Mouse (Mus musculus) limb, embryonic 12.5 days (tissue): Measurements from ENCODE around the gene Mcrip1. TPM values are rescaled to one million over a fixed set of nuclear protein-coding genes. Genes with fewer than 3 reads are reported as not detected.

ENCODE experiments used
- ATAC-seq: fragments of 200-750 bp; cut with Nextera tagmentation; 2 replicates; pipeline ENCODE4 v1.8.0; 2017; ENCODE audit warnings: low read depth, moderate TSS enrichment; ENCODE audit not compliant: insufficient number of reproducible peaks, insufficient read depth, low FRiP score, low TSS enrichment
- H3K27ac ChIP-seq: fragments of 300-500 bp; sonication (generic); 2 replicates; pipeline ENCODE4 v1.5.1; 2016; ENCODE audit warnings: mild to moderate bottlenecking, moderate library complexity
- H3K27me3 ChIP-seq: fragments of 300-500 bp; sonication (generic); 2 replicates; pipeline ENCODE4 v1.6.1; 2016; ENCODE audit warnings: mild to moderate bottlenecking, moderate library complexity
- H3K36me3 ChIP-seq: fragments of 300-500 bp; sonication (generic); 2 replicates; pipeline ENCODE4 v1.6.1; 2016; ENCODE audit warnings: mild to moderate bottlenecking, moderate library complexity
- H3K4me1 ChIP-seq: fragments of 300-500 bp; sonication (generic); replicated peaks from 2 replicates; pipeline ENCODE4 v1.6.1; 2016
- H3K4me2 ChIP-seq: fragments of 300-500 bp; sonication (generic); 2 replicates; pipeline ENCODE4 v1.6.1; 2016; ENCODE audit warnings: mild to moderate bottlenecking, moderate library complexity
- H3K4me3 ChIP-seq: fragments of 300-500 bp; sonication (generic); replicated peaks from 2 replicates; pipeline ENCODE4 v1.5.1; 2016; ENCODE audit warnings: mild to moderate bottlenecking
- H3K9ac ChIP-seq: fragments of 300-500 bp; sonication (generic); replicated peaks from 2 replicates; pipeline ENCODE4 v1.6.1; 2016; ENCODE audit warnings: mild to moderate bottlenecking, moderate library complexity
- H3K9me3 ChIP-seq: fragments of 300-500 bp; sonication (generic); 2 replicates; pipeline ENCODE4 v1.6.1; 2016; ENCODE audit warnings: mild to moderate bottlenecking, moderate library complexity
- WGBS: fragments of 180-500 bp; shearing (Covaris S2); methylation state at CpG from one replicate; pipeline ENCODE4 v1.1.7; 2016; 5-methylcytosine and 5-hydroxymethylcytosine counted together
- polyA plus RNA-seq: library from polyadenylated mRNA; unstranded; fragments of >200 nt; fragmentation: Nextera tagmentation; extraction: Ambion mirVana; gene quantifications from 2 replicates; pipeline ENCODE4 v1.2.1, GENCODE M21; 2016

Mcrip1 gene
- polyA plus RNA-seq, 1 experiment from 2014 or later: 229 TPM

DNA sequence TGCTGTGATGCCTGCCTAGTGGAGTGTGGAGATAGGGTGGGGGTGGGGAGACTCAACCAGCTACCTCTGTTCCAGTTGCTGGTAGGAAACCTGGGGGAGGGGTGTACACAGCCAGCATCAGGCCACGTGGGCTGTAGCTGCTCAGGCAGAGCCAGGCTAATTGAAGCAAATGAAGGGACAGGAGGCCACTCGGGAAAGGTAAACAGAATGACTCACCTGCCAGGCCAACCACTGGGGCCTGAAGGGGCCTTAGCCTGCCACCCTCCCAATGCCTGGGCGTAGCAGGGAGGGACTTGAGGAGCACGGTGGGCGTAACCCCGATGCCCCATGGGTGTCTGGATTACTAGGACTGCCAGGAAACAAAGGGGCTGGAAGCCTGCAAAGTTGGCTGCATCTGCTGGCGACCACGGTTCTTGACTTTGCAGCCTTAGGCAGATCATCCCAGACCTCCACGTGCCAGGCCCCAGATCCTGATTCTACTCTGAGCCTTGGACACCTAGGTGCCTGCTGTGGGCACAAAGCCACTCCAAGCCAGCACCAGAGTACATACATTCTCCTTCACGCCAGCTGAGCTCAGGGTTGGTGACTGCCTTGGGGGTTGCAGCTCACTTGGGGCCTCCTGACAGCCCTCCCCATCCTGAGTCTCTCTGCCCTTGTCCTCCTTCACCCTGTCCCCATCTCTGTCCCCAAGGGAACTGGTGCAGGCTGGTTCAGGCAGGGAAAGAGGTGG, 10.1 kb downstream of the Mcrip1 start:
- peak overlapping the region; percentile 86 for H3K27ac ChIP-seq
- peak overlapping the region; percentile 35 for H3K4me2 ChIP-seq
- 32% methylated on average over 10 of the region's 10 CpGs for WGBS
- ATAC-seq: peak; percentile 52; the same call in 1 of the 2 replicates
- H3K9me3 ChIP-seq: no peaks in the 10 kb centered on the region
- H3K4me3 ChIP-seq: peak overlapping the region; percentile 9; the same call in 1 of the 2 replicates
- H3K9ac ChIP-seq: peak overlapping the region; percentile 48
- peaks cover 24% of the 10 kb centered on the region for H3K4me1 ChIP-seq
- H3K27me3 ChIP-seq: peaks cover 11% of the 10 kb centered on the region
- H3K36me3 ChIP-seq: peaks cover 33% of the 10 kb centered on the region

GRCm38 (mm10) chr11:120538955-120539284, 10.6 kb downstream of the Mcrip1 start:
- Histone ChIP-seq H3K36me3 (peaks cover 28% of the 10 kb centered on the region), H3K4me1 (peaks cover 24% of the 10 kb centered on the region), H3K9me3 (no peaks in the 10 kb centered on the region), H3K27me3 (peaks cover 17% of the 10 kb centered on the region), H3K27ac (peak overlapping the region; percentile 86), H3K9ac (peak overlapping the region; percentile 48; the same call in 1 of the 2 replicates), H3K4me2 (0 out of 2 replicates have a peak overlapping the region, but pooled peaks have one; percentile 35), H3K4me3 (0 out of 2 replicates have a peak overlapping the region, but pooled peaks have one; percentile 9)
- ATAC-seq: no peak; the same call in 1 of the 2 replicates
- WGBS: 59% methylated on average over 8 of the region's 8 CpGs

GRCm38 (mm10) chr11:120538485-120538884, 11.0 kb downstream of the Mcrip1 start:
- Histone ChIP-seq H3K9me3 (no peaks in the 10 kb centered on the region), H3K9ac (no peak overlapping the region), H3K4me3 (no peak overlapping the region), H3K36me3 (peaks cover 23% of the 10 kb centered on the region), H3K27me3 (peaks cover 21% of the 10 kb centered on the region), H3K27ac (peak overlapping the region; percentile 86; the same call in 1 of the 2 replicates), H3K4me1 (peaks cover 24% of the 10 kb centered on the region), H3K4me2 (no peak overlapping the region)
- WGBS: 91% methylated on average over 3 of the region's 3 CpGs
- no peak for ATAC-seq

DNA sequence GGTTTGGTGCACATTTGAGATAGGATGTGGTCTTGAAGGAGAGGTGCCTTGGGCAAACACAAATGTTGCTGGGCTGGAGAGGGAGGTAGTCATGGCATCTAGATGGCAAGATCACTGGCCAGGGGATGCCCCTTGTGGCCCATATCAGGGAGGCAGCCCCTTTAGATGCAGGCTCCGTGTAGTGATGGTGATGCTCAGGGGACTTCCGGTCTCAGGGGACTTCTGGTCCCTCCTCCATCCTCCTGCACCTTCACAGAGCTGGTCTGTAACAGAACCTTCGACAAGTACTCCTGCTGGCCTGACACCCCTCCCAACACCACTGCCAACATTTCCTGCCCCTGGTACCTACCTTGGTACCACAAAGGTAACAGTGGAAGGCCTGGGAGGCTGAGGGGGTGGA, 13.7 kb downstream of the Mcrip1 start:
- no peak for ATAC-seq
- H3K27ac ChIP-seq: no peak overlapping the region
- 64% methylated on average over 3 of the region's 3 CpGs for WGBS
- H3K4me3 ChIP-seq: no peak overlapping the region
- peaks cover 48% of the 10 kb centered on the region for H3K27me3 ChIP-seq
- H3K36me3 ChIP-seq: no peaks in the 10 kb centered on the region
- H3K9me3 ChIP-seq: no peaks in the 10 kb centered on the region
- no peak overlapping the region for H3K4me2 ChIP-seq
- peaks cover 32% of the 10 kb centered on the region for H3K4me1 ChIP-seq
- H3K9ac ChIP-seq: no peak overlapping the region

DNA sequence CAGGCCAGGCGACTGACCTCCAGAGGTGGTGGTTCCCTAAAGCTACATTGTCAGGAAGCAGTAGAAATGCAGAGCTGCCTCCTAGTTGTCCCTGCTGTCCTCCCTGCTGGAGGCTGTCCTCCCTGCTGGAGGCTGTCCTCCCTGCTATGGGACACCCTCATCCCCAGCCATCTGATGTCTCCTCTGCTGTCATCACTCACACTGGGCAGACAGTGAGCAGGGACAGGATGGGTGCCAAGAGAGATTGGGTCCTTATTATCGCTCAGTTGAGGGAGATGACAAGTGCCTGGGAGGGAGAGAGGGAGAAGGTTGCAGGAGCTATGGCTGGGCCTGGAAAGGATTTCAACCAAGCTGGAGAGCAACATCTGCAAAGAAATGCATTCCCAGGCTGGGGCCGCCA, 14.4 kb downstream of the Mcrip1 start:
- WGBS: 69% methylated on average over 3 of the region's 3 CpGs
- Histone ChIP-seq H3K4me3 (no peak overlapping the region), H3K27me3 (peaks cover 55% of the 10 kb centered on the region), H3K4me2 (no peak overlapping the region), H3K4me1 (peaks cover 31% of the 10 kb centered on the region), H3K9me3 (no peaks in the 10 kb centered on the region), H3K9ac (no peak overlapping the region), H3K27ac (no peak overlapping the region), H3K36me3 (no peaks in the 10 kb centered on the region)
- ATAC-seq: no peak

DNA sequence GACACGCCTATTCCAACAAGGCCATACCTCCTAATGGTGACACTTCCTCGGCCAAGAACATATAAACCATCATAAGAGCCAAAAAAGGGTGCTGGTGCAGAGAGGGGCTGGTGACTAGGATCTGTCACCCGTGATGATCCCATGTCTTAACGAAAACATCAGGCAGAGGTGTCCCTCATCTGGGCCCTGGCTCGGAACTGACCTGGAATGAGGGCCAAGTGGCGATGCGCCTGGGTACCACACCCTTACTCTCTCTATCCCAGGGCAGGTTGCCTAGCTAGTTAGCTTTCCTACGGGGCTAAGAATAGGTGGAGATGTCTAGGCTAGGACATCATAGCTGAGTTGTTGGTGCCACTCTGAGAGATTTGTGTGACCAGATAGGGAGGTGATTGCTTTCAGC, 15.4 kb downstream of the Mcrip1 start:
- WGBS: 86% methylated on average over 8 of the region's 8 CpGs

GRCm38 (mm10) chr11:120531646-120532045, 17.9 kb downstream of the Mcrip1 start:
- H3K4me1 ChIP-seq: peaks cover 19% of the 10 kb centered on the region
- no peak overlapping the region for H3K27ac ChIP-seq
- H3K9ac ChIP-seq: no peak overlapping the region
- H3K4me2 ChIP-seq: peak overlapping the region; percentile 89
- peaks cover 83% of the 10 kb centered on the region for H3K27me3 ChIP-seq
- 27% methylated on average over 9 of the region's 9 CpGs for WGBS
- ATAC-seq: no peak
- H3K4me3 ChIP-seq: peak overlapping the region; percentile 51
- no peaks in the 10 kb centered on the region for H3K36me3 ChIP-seq
- no peaks in the 10 kb centered on the region for H3K9me3 ChIP-seq

More for the DNA sequence above, 15.4 kb downstream of the Mcrip1 start:
- Histone ChIP-seq H3K27ac (no peak overlapping the region), H3K4me1 (peaks cover 25% of the 10 kb centered on the region), H3K9ac (no peak overlapping the region), H3K4me2 (no peak overlapping the region), H3K27me3 (peaks cover 65% of the 10 kb centered on the region), H3K9me3 (no peaks in the 10 kb centered on the region), H3K4me3 (no peak overlapping the region), H3K36me3 (no peaks in the 10 kb centered on the region)
- ATAC-seq: no peak

- 7% methylated on average over 59 of the region's 62 CpGs for WGBS
- ATAC-seq: no peak; the same call in 1 of the 2 replicates
- Histone ChIP-seq H3K27me3 (peaks cover 79% of the 10 kb centered on the region), H3K27ac (no peak within 1 kb of the TSS), H3K9ac (peak within 1 kb of the TSS; percentile 54), H3K4me3 (peak within 1 kb of the TSS; percentile 51), H3K4me1 (peaks cover 19% of the 10 kb centered on the region), H3K4me2 (peak within 1 kb of the TSS; percentile 89), H3K9me3 (no peaks in the 10 kb centered on the region), H3K36me3 (no peaks in the 10 kb centered on the region)
These were observed 19.2 kb downstream of the Mcrip1 start, which contains the start of gene Gcgr for GRCm38 (mm10) chr11:120530085-120530964. Gene Gcgr, plus strand, starts transcription at chr11:120530699.

DNA sequence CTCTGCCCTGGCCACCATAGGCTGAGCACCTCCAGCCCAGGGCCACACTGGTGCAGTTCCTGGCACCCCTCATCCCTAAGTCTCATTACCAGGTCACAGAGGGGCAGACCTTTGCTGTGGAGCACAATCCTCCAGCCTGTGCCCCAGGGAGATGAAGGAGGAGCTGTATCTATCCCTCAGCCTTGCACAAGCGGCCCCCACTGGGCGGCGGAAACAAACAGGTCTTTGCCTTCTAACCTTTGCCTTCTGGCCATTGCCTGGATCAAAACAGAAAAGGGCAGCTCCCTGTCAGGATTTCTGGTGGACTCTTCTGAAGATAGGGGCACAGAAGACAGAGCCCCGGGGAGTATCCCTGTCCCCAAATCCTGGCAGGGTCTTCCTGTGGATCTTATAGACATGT, 20.6 kb downstream of the Mcrip1 start:
- Histone ChIP-seq H3K4me3 (no peak overlapping the region), H3K36me3 (no peaks in the 10 kb centered on the region), H3K27me3 (peaks cover 66% of the 10 kb centered on the region), H3K27ac (no peak overlapping the region), H3K4me1 (peaks cover 19% of the 10 kb centered on the region), H3K9me3 (no peaks in the 10 kb centered on the region), H3K9ac (no peak overlapping the region), H3K4me2 (no peak overlapping the region)
- WGBS: 60% methylated on average over 4 of the region's 4 CpGs
- no peak for ATAC-seq

DNA sequence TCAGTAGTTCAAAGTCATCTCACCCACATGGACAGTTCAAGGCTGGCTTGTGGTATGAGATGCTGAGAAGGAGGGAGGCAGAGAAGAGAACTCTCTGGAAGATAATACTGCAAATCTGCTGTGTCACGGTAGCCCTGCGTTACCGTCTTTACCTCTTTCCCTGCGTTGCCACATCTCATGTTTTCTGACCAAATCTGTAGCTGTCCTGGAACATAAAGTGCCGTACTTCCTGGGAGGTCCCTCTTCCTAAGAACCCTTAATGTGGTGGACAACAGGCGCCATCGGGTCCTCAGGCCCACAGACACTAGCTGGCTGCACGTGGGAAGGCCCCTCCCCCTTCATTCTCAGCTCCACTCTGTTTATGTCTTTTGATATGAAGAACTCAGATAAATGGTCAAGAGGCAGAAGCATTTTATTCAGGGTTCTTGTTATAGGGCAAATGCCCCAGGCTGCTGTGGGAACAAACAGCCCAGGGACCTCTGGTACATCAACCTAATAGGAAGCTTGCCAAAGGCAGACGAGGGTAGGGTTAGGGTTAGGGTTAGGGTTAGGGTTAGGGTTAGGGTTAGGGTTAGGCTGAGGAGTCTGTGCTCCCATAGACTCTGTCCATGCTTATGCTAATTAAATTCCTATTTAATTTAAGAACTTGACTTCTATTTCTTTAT, 21.7 kb downstream of the Mcrip1 start:
- H3K9me3 ChIP-seq: no peaks in the 10 kb centered on the region
- WGBS: 78% methylated on average over 9 of the region's 9 CpGs
- H3K27ac ChIP-seq: no peak overlapping the region
- peaks cover 55% of the 10 kb centered on the region for H3K27me3 ChIP-seq
- no peaks in the 10 kb centered on the region for H3K36me3 ChIP-seq
- no peak for ATAC-seq
- no peak overlapping the region for H3K4me3 ChIP-seq
- H3K4me2 ChIP-seq: no peak overlapping the region
- no peak overlapping the region for H3K9ac ChIP-seq
- H3K4me1 ChIP-seq: peaks cover 19% of the 10 kb centered on the region

GRCm38 (mm10) chr11:120525959-120526358, 23.6 kb downstream of the Mcrip1 start:
- WGBS: 85% methylated on average over 2 of the region's 2 CpGs
- H3K4me2 ChIP-seq: no peak overlapping the region

More at GRCm38 (mm10) chr11:120525959-120526358, 23.6 kb downstream of the Mcrip1 start:
- H3K4me3 ChIP-seq: no peak overlapping the region
- no peaks in the 10 kb centered on the region for H3K9me3 ChIP-seq
- peaks cover 36% of the 10 kb centered on the region for H3K27me3 ChIP-seq
- no peak for ATAC-seq
- H3K9ac ChIP-seq: no peak overlapping the region
- peaks cover 11% of the 10 kb centered on the region for H3K4me1 ChIP-seq
- no peak overlapping the region for H3K27ac ChIP-seq
- H3K36me3 ChIP-seq: no peaks in the 10 kb centered on the region
